Mouse (Mus musculus) CH12.LX (cell line): ENCODE measurements at regions not wholly inside any gene's neighbourhood (a gene's known extent, or its start where the extent isn't known, plus 50 kb on each side); places are given as distances from the start of the nearest gene placed in this dataset.

ENCODE experiments used
- DNase-seq: peaks from one replicate; pipeline ENCODE4 v3.0.0-alpha.2; 2013; ENCODE audit errors: extremely low read depth
- H3K27ac ChIP-seq: 2 replicates; pipeline ENCODE4 v1.5.1; 2012; ENCODE audit warnings: low read depth, mild to moderate bottlenecking, control low read depth, moderate library complexity; ENCODE audit not compliant: insufficient read depth
- H3K27me3 ChIP-seq: replicated peaks from 2 replicates; pipeline ENCODE3; 2012; ENCODE audit warnings: inconsistent platforms
- H3K36me3 ChIP-seq, 2 experiments: replicated peaks in 1 of 2; 2 replicates each; pipeline versions ENCODE3 to v1.6.1; 2012; ENCODE audit warnings: inconsistent platforms in 1 of 2, low read length in 1 of 2, mild to moderate bottlenecking in 1 of 2, mixed read lengths in 1 of 2, moderate library complexity in 1 of 2; ENCODE audit not compliant: control insufficient read depth in 1 of 2, insufficient read depth in 1 of 2
- H3K4me1 ChIP-seq, 2 experiments: 2 replicates each; pipeline ENCODE4 v1.6.1; 2012; ENCODE audit warnings: inconsistent platforms in 1 of 2, moderate library complexity in 1 of 2; ENCODE audit not compliant: insufficient read depth in 2 of 2, control insufficient read depth in 1 of 2
- H3K4me2 ChIP-seq: 2 replicates; pipeline ENCODE4 v1.6.1; 2012; ENCODE audit warnings: low read depth, mild to moderate bottlenecking, control low read depth; ENCODE audit not compliant: poor library complexity, insufficient read depth, severe bottlenecking
- H3K4me3 ChIP-seq, 3 experiments: fragments of 150-350 bp in 1 of 3; sonication (generic) in 1 of 3; replicated peaks in 1 of 3; 2 replicates each; pipeline versions ENCODE3 to v1.5.1; 2011 to 2012; ENCODE audit warnings: low read depth in 2 of 3, low read length in 2 of 3, mild to moderate bottlenecking in 2 of 3, moderate library complexity in 2 of 3, control low read depth in 1 of 3, improper control_type of control experiment in 1 of 3, inconsistent platforms in 1 of 3, mixed read lengths in 1 of 3; ENCODE audit not compliant: poor library complexity in 1 of 3
- H3K79me2 ChIP-seq: replicated peaks from 2 replicates; pipeline ENCODE4 v1.6.1; 2012; ENCODE audit warnings: mild to moderate bottlenecking, moderate library complexity; ENCODE audit not compliant: control insufficient read depth, poor library complexity, insufficient read depth, severe bottlenecking; ENCODE audit errors: extremely low read depth
- H3K9ac ChIP-seq: 2 replicates; pipeline ENCODE4 v1.6.1; 2012; ENCODE audit warnings: low read depth, mild to moderate bottlenecking, control low read depth, moderate library complexity; ENCODE audit not compliant: insufficient read depth
- H3K9me3 ChIP-seq: replicated peaks from 2 replicates; pipeline ENCODE3; 2012; ENCODE audit warnings: low read length, inconsistent platforms, mixed read lengths
- CTCF ChIP-seq, 2 experiments: IDR thresholded peaks in 1 of 2; conservative IDR thresholded peaks in 1 of 2; 2 replicates each; pipeline ENCODE4 v1.5.1; 2011 to 2012; ENCODE audit warnings: low read depth in 2 of 2, low read length in 2 of 2, improper control_type of control experiment in 1 of 2, inconsistent platforms in 1 of 2, mild to moderate bottlenecking in 1 of 2, moderate library complexity in 1 of 2
- E2F4 ChIP-seq: IDR thresholded peaks from 2 replicates; pipeline ENCODE4 v1.6.1; 2011; ENCODE audit warnings: low read depth, low read length, improper control_type of control experiment; ENCODE audit not compliant: insufficient replicate concordance
- ELF1 ChIP-seq: IDR thresholded peaks from 2 replicates; pipeline ENCODE4 v1.6.1; 2014; ENCODE audit warnings: low read depth, mild to moderate bottlenecking, inconsistent platforms, low read length, improper control_type of control experiment
- EP300 ChIP-seq: IDR thresholded peaks from 2 replicates; pipeline ENCODE4 v1.6.1; 2011; ENCODE audit warnings: low read length, improper control_type of control experiment
- ETS1 ChIP-seq: conservative IDR thresholded peaks from 2 replicates; pipeline ENCODE4 v1.6.1; 2012; ENCODE audit warnings: low read depth, mild to moderate bottlenecking, inconsistent platforms, low read length, improper control_type of control experiment, moderate library complexity
- HCFC1 ChIP-seq: IDR thresholded peaks from 2 replicates; pipeline ENCODE4 v1.6.1; 2012; ENCODE audit warnings: low read depth, mild to moderate bottlenecking, inconsistent platforms, low read length, improper control_type of control experiment
- IRF4 ChIP-seq: IDR thresholded peaks from 2 replicates; pipeline ENCODE4 v1.6.1; 2014; ENCODE audit warnings: low read depth, mild to moderate bottlenecking, inconsistent platforms, low read length, improper control_type of control experiment
- JUN ChIP-seq: IDR thresholded peaks from 2 replicates; pipeline ENCODE4 v1.6.1; 2011; ENCODE audit warnings: low read depth, mild to moderate bottlenecking, low read length, improper control_type of control experiment, moderate library complexity; ENCODE audit not compliant: insufficient read depth
- JUND ChIP-seq: conservative IDR thresholded peaks from 2 replicates; pipeline ENCODE4 v1.6.1; 2011; ENCODE audit warnings: low read depth, low read length, improper control_type of control experiment
- KAT2A ChIP-seq: IDR thresholded peaks from 2 replicates; pipeline ENCODE4 v1.6.1; 2012; ENCODE audit warnings: low read length, improper control_type of control experiment, inconsistent platforms; ENCODE audit not compliant: insufficient replicate concordance
- MAZ ChIP-seq: IDR thresholded peaks from 2 replicates; pipeline ENCODE4 v1.6.1; 2012; ENCODE audit warnings: low read depth, mild to moderate bottlenecking, inconsistent platforms, low read length, improper control_type of control experiment, moderate library complexity
- MEF2A ChIP-seq: IDR thresholded peaks from 2 replicates; pipeline ENCODE4 v1.6.1; 2014; ENCODE audit warnings: low read depth, mild to moderate bottlenecking, inconsistent platforms, low read length, improper control_type of control experiment, borderline replicate concordance
- MXI1 ChIP-seq: IDR thresholded peaks from 2 replicates; pipeline ENCODE4 v1.6.1; 2011; ENCODE audit warnings: mild to moderate bottlenecking, low read depth, low read length, improper control_type of control experiment
- NELFE ChIP-seq: IDR thresholded peaks from 2 replicates; pipeline ENCODE4 v1.6.1; 2011; ENCODE audit warnings: low read depth, low read length, improper control_type of control experiment
- PAX5 ChIP-seq: IDR thresholded peaks from 2 replicates; pipeline ENCODE4 v1.6.1; 2012; ENCODE audit warnings: low read length, inconsistent platforms, mixed read lengths
- POLR2A ChIP-seq: IDR thresholded peaks from 2 replicates; pipeline ENCODE4 v1.6.1; 2011; ENCODE audit warnings: low read depth, mild to moderate bottlenecking, improper control_type of control experiment, low read length
- RAD21 ChIP-seq: IDR thresholded peaks from 2 replicates; pipeline ENCODE4 v1.6.1; 2011; ENCODE audit warnings: low read depth, mild to moderate bottlenecking, low read length, improper control_type of control experiment, moderate library complexity
- SMC3 ChIP-seq: IDR thresholded peaks from 2 replicates; pipeline ENCODE4 v1.6.1; 2011; ENCODE audit warnings: low read depth, low read length, improper control_type of control experiment
- TBP ChIP-seq: conservative IDR thresholded peaks from 2 replicates; pipeline ENCODE4 v1.6.1; 2011; ENCODE audit warnings: low read depth, low read length, improper control_type of control experiment
- TCF12 ChIP-seq: IDR thresholded peaks from 2 replicates; pipeline ENCODE4 v1.6.1; 2014; ENCODE audit warnings: low read depth, mild to moderate bottlenecking, inconsistent platforms, low read length, improper control_type of control experiment
- USF2 ChIP-seq: conservative IDR thresholded peaks from 2 replicates; pipeline ENCODE4 v1.6.1; 2011; ENCODE audit warnings: low read depth, low read length, improper control_type of control experiment
- ZC3H11A ChIP-seq: IDR thresholded peaks from 2 replicates; pipeline ENCODE4 v1.6.1; 2012; ENCODE audit warnings: low read depth, mild to moderate bottlenecking, inconsistent platforms, low read length, improper control_type of control experiment
- ZNF384 ChIP-seq: IDR thresholded peaks from 2 replicates; pipeline ENCODE4 v1.6.1; 2012; ENCODE audit warnings: low read depth, low read length, improper control_type of control experiment, inconsistent platforms
- dilution Hi-C: fragments of 300-500 bp; cut with MboI; formaldehyde crosslinking; loops from 2 replicates; pipeline ENCODE4 v1.14.3; 2020; ENCODE audit warnings: low sequenced_read_pairs; ENCODE audit not compliant: extremely low pct_unique_long_range_greater_than_20kb, extremely low pct_ligation_motif_present
- in situ Hi-C: fragments of 300-500 bp; cut with MboI; formaldehyde crosslinking; loops from 3 replicates; pipeline ENCODE4 v1.14.3; 2019; ENCODE audit warnings: low sequenced_read_pairs, low pct_ligation_motif_present, low pct_unique_long_range_greater_than_20kb, mixed read lengths

GRCm38 (mm10) chr12:70766319-70766718 lies 59.0 kb upstream of the Frmd6 start:
- H3K4me1 ChIP-seq: peaks cover 0 to 30% of the 10 kb centered on the region in 2 experiments; a peak in 2 of 4 replicates
- no peak overlapping the region for H3K4me3 ChIP-seq
- no peaks in the 10 kb centered on the region for H3K9me3 ChIP-seq
- H3K79me2 ChIP-seq: no peaks in the 10 kb centered on the region
- H3K27me3 ChIP-seq: no peaks in the 10 kb centered on the region
- H3K9ac ChIP-seq: no peak overlapping the region
- H3K4me2 ChIP-seq: no peak overlapping the region
- no peak for TF ChIP-seq TCF12
- TF ChIP-seq MAZ: no peak
- no peak for TF ChIP-seq MXI1
- TF ChIP-seq ETS1: no peak
- TF ChIP-seq USF2: no peak
- TF ChIP-seq ELF1: no peak
- TF ChIP-seq CTCF (conservative IDR thresholded peaks at IDR 0.05 in 1 of 2, IDR thresholded peaks at IDR 0.05 in 1 of 2; ENCODE audit: low read depth in 2 of 2, low read length in 2 of 2): no peak
- TF ChIP-seq HCFC1: no peak
- TF ChIP-seq SMC3: no peak
- TF ChIP-seq E2F4: no peak
- no peak for TF ChIP-seq ZNF384
- no peak for TF ChIP-seq PAX5
- no peaks in the 10 kb centered on the region for H3K36me3 ChIP-seq
- dilution Hi-C loops (no loop called here), in situ Hi-C loops (loop anchor here (10.0 kb wide), 1 partner anchor 272 kb away; no protein-coding TSS in a partner anchor)
- no peak for DNase-seq
- H3K27ac ChIP-seq: no peak overlapping the region

GRCm38 (mm10) chr12:70767959-70768358 lies 57.4 kb upstream of the Frmd6 start:
- in situ Hi-C loops (loop anchor here (10.0 kb wide), 1 partner anchor 273 kb away; no protein-coding TSS in a partner anchor), dilution Hi-C loops (no loop called here)
- TF ChIP-seq ELF1 (peak; percentile 48; the same call in 1 of the 2 replicates), RAD21 (peak; percentile 60), CTCF (conservative IDR thresholded peaks at IDR 0.05 in 1 of 2, IDR thresholded peaks at IDR 0.05 in 1 of 2; ENCODE audit: low read depth in 2 of 2, low read length in 2 of 2) (peak in 1 of 2 experiments; percentile 69; a peak in 2 of 4 replicates), SMC3 (peak; percentile 82), EP300 (peak; percentile 61; the same call in 1 of the 2 replicates), POLR2A (no peak), HCFC1 (no peak), JUN (0 out of 2 replicates have a peak, but pooled peaks have one; percentile 42), KAT2A (no peak), MEF2A (no peak), ETS1 (no peak), NELFE (no peak), IRF4 (peak; percentile 37; the same call in 1 of the 2 replicates), ZC3H11A (no peak), TBP (peak; percentile 77), JUND (no peak), PAX5 (no peak), ZNF384 (no peak)
- Histone ChIP-seq H3K79me2 (no peaks in the 10 kb centered on the region), H3K9me3 (no peaks in the 10 kb centered on the region), H3K27me3 (no peaks in the 10 kb centered on the region), H3K4me2 (peak overlapping the region; percentile 33; the same call in 1 of the 2 replicates), H3K36me3 (no peaks in the 10 kb centered on the region), H3K4me3 (no peak overlapping the region), H3K4me1 (peaks cover 0 to 30% of the 10 kb centered on the region in 2 experiments; a peak in 2 of 4 replicates), H3K27ac (no peak overlapping the region), H3K9ac (no peak overlapping the region)
- DNase-seq: peak; percentile 73
